Mouse (Mus musculus): ENCODE data around the gene Srd5a2. TPM values are rescaled to one million over a fixed set of nuclear protein-coding genes. Genes with fewer than 3 reads are reported as not detected.

Srd5a2 gene
- polyA plus RNA-seq, 1 experiment from 2014 or later, result not detected

DNA sequence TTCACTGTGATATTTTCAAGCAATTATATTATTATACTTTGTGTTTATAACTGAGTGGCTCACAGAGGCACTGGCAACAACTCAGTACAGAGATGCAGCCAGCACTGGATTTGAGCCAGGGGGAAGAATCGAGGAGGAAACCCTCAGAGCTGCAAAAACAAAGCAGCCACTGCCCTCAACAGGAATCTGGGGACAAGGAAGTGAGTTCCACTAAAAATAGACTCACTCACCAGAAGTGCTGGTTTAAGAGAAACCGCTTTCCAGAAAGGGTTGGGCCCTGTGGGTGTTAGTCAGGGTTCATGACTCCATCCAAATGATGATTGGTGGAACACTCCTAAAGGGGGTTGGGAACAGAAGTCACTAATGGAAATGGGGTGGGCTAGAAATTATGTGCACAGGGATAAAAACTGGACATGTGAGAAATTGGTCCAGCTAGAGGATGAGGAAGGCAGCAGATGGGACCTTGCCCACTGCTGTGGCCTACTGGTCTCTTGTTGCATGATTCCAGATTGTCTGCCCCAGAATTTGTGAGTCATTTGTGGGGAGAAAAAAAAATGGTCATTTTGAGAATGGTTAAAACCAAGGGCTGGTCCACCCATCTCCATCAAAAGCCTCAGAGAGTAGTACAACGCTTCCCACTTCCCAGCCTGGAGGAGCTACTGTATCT lies 77.2 kb downstream of the Srd5a2 start:
- H3K4me2 ChIP-seq (ENCODE audit: low read depth, low read length, severe bottlenecking), result no peak overlapping the region
- ATAC-seq (replicated peaks; ENCODE audit: low FRiP score) (no peak), DNase-seq (ENCODE audit: low spot score) (no peak)
- H3K27me3 ChIP-seq (ENCODE audit: control insufficient read depth, insufficient read depth, low read length), result no peaks in the 10 kb centered on the region
- H3K36me3 ChIP-seq (ENCODE audit: control insufficient read depth, insufficient read depth, low read length), result no peaks in the 10 kb centered on the region
- no peaks in the 10 kb centered on the region for H3K4me1 ChIP-seq (replicated peaks; ENCODE audit: control insufficient read depth, insufficient read depth, low read length)
- H3K27ac ChIP-seq (ENCODE audit: low read depth, low read length), result no peak overlapping the region
- 84% methylated on average over 3 of the region's 3 CpGs for WGBS
- no peak overlapping the region for H3K4me3 ChIP-seq (ENCODE audit: low read depth, low read length)
- no peak overlapping the region for H3K9ac ChIP-seq (ENCODE audit: low read length)
- H3K9me3 ChIP-seq (ENCODE audit: control insufficient read depth, low read length), result no peaks in the 10 kb centered on the region

Other genes starting within 250 kb of the Srd5a2 start
- gene Ehd3, start 243.8 kb downstream of the Srd5a2 start, polyA plus RNA-seq (2014; fragmentation: Nextera tagmentation; extraction: Ambion mirVana), result 9.0 and 9.1 TPM in 2 replicates
- 0.11 and 0.21 TPM in 2 replicates for gene Xdh, start 97.7 kb downstream of the Srd5a2 start, polyA plus RNA-seq (2014; fragmentation: Nextera tagmentation; extraction: Ambion mirVana)
- 77.9 and 83.7 TPM in 2 replicates for gene Memo1, start 247.6 kb upstream of the Srd5a2 start, polyA plus RNA-seq (2014; fragmentation: Nextera tagmentation; extraction: Ambion mirVana)

Measured in forebrain, embryonic 11.5 days (tissue).